Mouse (Mus musculus) liver, embryonic 14.5 days (tissue): ENCODE results near the gene Tecpr1.

Source experiments
- CTCF ChIP-seq: IDR thresholded peaks from 2 replicates; pipeline ENCODE4 v1.5.1; 2016; ENCODE audit warnings: antibody characterized with exemption, low read depth, control low read depth
- EP300 ChIP-seq: IDR thresholded peaks from 2 replicates; pipeline ENCODE4 v1.6.1; 2016; ENCODE audit warnings: antibody characterized with exemption, low read depth

DNA sequence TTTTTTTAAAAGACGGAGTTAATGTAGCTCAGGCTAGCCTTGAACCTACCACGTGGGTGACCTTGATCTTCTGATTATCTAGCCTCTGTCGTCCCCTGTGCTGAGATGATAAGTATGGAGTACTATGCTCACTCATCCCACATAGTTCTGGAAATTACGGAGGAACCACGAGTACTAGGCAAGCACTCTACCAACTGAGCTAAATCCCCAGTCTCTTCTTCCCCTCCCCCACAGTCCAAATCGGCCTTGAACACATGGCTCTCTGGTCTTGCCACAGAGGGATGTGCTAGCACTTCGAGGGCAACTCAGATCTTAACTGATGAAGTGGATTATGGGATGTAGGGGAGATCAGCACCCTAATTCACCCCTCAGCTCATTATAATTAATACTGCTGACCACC is 5.4 kb downstream of the Tecpr1 start:
- TF ChIP-seq CTCF (no peak), EP300 (no peak)
